Mouse (Mus musculus): Measurements from ENCODE around the gene Olfr1058. TPM values are rescaled to one million over a fixed set of nuclear protein-coding genes. Genes with fewer than 3 reads are reported as not detected.
"Not testable (repeated sequence)": the region's sequence is repeated elsewhere in the genome, so short reads cannot be mapped to it uniquely, and the experiment has no call there.

The Olfr1058 gene
- polyA plus RNA-seq (2015; fragmentation: Nextera tagmentation; extraction: Ambion mirVana): not detected in 2 replicates

- H3K4me2 ChIP-seq; H3K27me3 ChIP-seq; H3K27ac ChIP-seq (replicated peaks); H3K9ac ChIP-seq; H3K9me3 ChIP-seq; ATAC-seq (ENCODE audit: low read depth); H3K36me3 ChIP-seq; H3K4me1 ChIP-seq (replicated peaks); H3K4me3 ChIP-seq: not testable (repeated sequence)
Measured at GRCm38 (mm10) chr2:86388461-86388860, at the start of gene Olfr1058. TSS of gene Olfr1058 (minus strand) at chr2:86388561.

- H3K9ac ChIP-seq; H3K4me2 ChIP-seq; H3K4me1 ChIP-seq (replicated peaks); ATAC-seq (ENCODE audit: low read depth); H3K9me3 ChIP-seq; H3K27me3 ChIP-seq; H3K27ac ChIP-seq (replicated peaks); H3K36me3 ChIP-seq; H3K4me3 ChIP-seq: not testable (repeated sequence)
- 88% methylated on average over 8 of the region's 8 CpGs for WGBS
Measured at GRCm38 (mm10) chr2:86428511-86428910, 40.1 kb upstream of the Olfr1058 start.

GRCm38 (mm10) chr2:86426649-86427048 lies 38.3 kb upstream of the Olfr1058 start, which contains the start of gene Olfr1062:
TSS of gene Olfr1062 (minus strand) at chr2:86426749.
- not testable (repeated sequence) for ATAC-seq (ENCODE audit: low read depth); H3K9me3 ChIP-seq; H3K27me3 ChIP-seq; H3K27ac ChIP-seq (replicated peaks); H3K4me1 ChIP-seq (replicated peaks); H3K4me2 ChIP-seq; H3K9ac ChIP-seq; H3K4me3 ChIP-seq; H3K36me3 ChIP-seq

- Histone ChIP-seq H3K4me1 (replicated peaks) (no peaks in the 10 kb centered on the region), H3K4me2 (no peak within 1 kb of the TSS), H3K36me3 (no peaks in the 10 kb centered on the region), H3K27ac (replicated peaks) (no peak within 1 kb of the TSS), H3K27me3 (no peaks in the 10 kb centered on the region), H3K4me3 (no peak within 1 kb of the TSS), H3K9me3 (no peaks in the 10 kb centered on the region), H3K9ac (no peak within 1 kb of the TSS)
- WGBS: 81% methylated on average over 1 of the region's 1 CpGs
- ATAC-seq (ENCODE audit: low read depth): no peak
Measured at GRCm38 (mm10) chr2:86413950-86414349, 25.6 kb upstream of the Olfr1058 start, which contains the start of gene Olfr1061. TSS of gene Olfr1061 (minus strand) at chr2:86414050.

GRCm38 (mm10) chr2:86395114-86395513 lies 6.8 kb upstream of the Olfr1058 start:
- H3K9ac ChIP-seq: no peak overlapping the region
- WGBS: 89% methylated on average over 2 of the region's 2 CpGs
- no peaks in the 10 kb centered on the region for H3K4me1 ChIP-seq (replicated peaks)
- no peaks in the 10 kb centered on the region for H3K36me3 ChIP-seq
- H3K9me3 ChIP-seq: no peaks in the 10 kb centered on the region
- ATAC-seq (ENCODE audit: low read depth): no peak
- no peak overlapping the region for H3K27ac ChIP-seq (replicated peaks)
- no peaks in the 10 kb centered on the region for H3K27me3 ChIP-seq
- no peak overlapping the region for H3K4me2 ChIP-seq
- H3K4me3 ChIP-seq: no peak overlapping the region

GRCm38 (mm10) chr2:86378293-86378692 lies 10.1 kb downstream of the Olfr1058 start, which contains the start of gene Olfr1057:
TSS of gene Olfr1057 (minus strand) at chr2:86378393.
- H3K4me1 ChIP-seq (replicated peaks): no peaks in the 10 kb centered on the region
- no peak within 1 kb of the TSS for H3K27ac ChIP-seq (replicated peaks)
- ATAC-seq (ENCODE audit: low read depth): no peak
- H3K9me3 ChIP-seq: no peaks in the 10 kb centered on the region
- no peaks in the 10 kb centered on the region for H3K36me3 ChIP-seq
- no peak within 1 kb of the TSS for H3K9ac ChIP-seq
- H3K4me2 ChIP-seq: no peak within 1 kb of the TSS
- H3K27me3 ChIP-seq: no peaks in the 10 kb centered on the region
- H3K4me3 ChIP-seq: no peak within 1 kb of the TSS

- 100% methylated on average over 1 of the region's 6 CpGs for WGBS
- not testable (repeated sequence) for H3K9ac ChIP-seq; H3K4me1 ChIP-seq (replicated peaks); H3K9me3 ChIP-seq; H3K36me3 ChIP-seq; H3K4me3 ChIP-seq; H3K27ac ChIP-seq (replicated peaks); H3K4me2 ChIP-seq; ATAC-seq (ENCODE audit: low read depth); H3K27me3 ChIP-seq
Measured at GRCm38 (mm10) chr2:86366342-86366741, 22.0 kb downstream of the Olfr1058 start.

GRCm38 (mm10) chr2:86362369-86362768 lies 26.0 kb downstream of the Olfr1058 start, which contains the start of gene Olfr1056:
TSS of gene Olfr1056 (minus strand) at chr2:86362469.
- Histone ChIP-seq H3K27ac (replicated peaks) (no peak within 1 kb of the TSS), H3K4me1 (replicated peaks) (no peaks in the 10 kb centered on the region), H3K9ac (no peak within 1 kb of the TSS), H3K4me3 (no peak within 1 kb of the TSS), H3K4me2 (no peak within 1 kb of the TSS), H3K36me3 (no peaks in the 10 kb centered on the region), H3K9me3 (no peaks in the 10 kb centered on the region), H3K27me3 (no peaks in the 10 kb centered on the region)
- ATAC-seq (ENCODE audit: low read depth): no peak

GRCm38 (mm10) chr2:86351751-86352150 lies 36.6 kb downstream of the Olfr1058 start:
- ATAC-seq (ENCODE audit: low read depth); H3K9ac ChIP-seq; H3K4me1 ChIP-seq (replicated peaks); H3K4me2 ChIP-seq; H3K27me3 ChIP-seq; H3K4me3 ChIP-seq; H3K9me3 ChIP-seq; H3K36me3 ChIP-seq; H3K27ac ChIP-seq (replicated peaks): not testable (repeated sequence)
- 89% methylated on average over 1 of the region's 1 CpGs for WGBS

GRCm38 (mm10) chr2:86350184-86350583 lies 38.2 kb downstream of the Olfr1058 start, which contains the start of gene Olfr1055:
TSS of gene Olfr1055 (minus strand) at chr2:86350284.
- H3K4me1 ChIP-seq (replicated peaks): no peaks in the 10 kb centered on the region
- no peak within 1 kb of the TSS for H3K9ac ChIP-seq
- ATAC-seq (ENCODE audit: low read depth): no peak
- H3K4me2 ChIP-seq: no peak within 1 kb of the TSS
- 92% methylated on average over 5 of the region's 5 CpGs for WGBS
- no peak within 1 kb of the TSS for H3K4me3 ChIP-seq
- H3K27me3 ChIP-seq: no peaks in the 10 kb centered on the region
- no peaks in the 10 kb centered on the region for H3K9me3 ChIP-seq
- no peak within 1 kb of the TSS for H3K27ac ChIP-seq (replicated peaks)
- H3K36me3 ChIP-seq: no peaks in the 10 kb centered on the region

- ATAC-seq (ENCODE audit: low read depth): no peak
- WGBS: 86% methylated on average over 3 of the region's 3 CpGs
Measured at GRCm38 (mm10) chr2:86335333-86335732, 53.0 kb downstream of the Olfr1058 start, which contains the start of gene Olfr1054. TSS of gene Olfr1054 (minus strand) at chr2:86335433.

More at GRCm38 (mm10) chr2:86335333-86335732, 53.0 kb downstream of the Olfr1058 start, which contains the start of gene Olfr1054:
- no peak within 1 kb of the TSS for H3K4me2 ChIP-seq
- no peaks in the 10 kb centered on the region for H3K4me1 ChIP-seq (replicated peaks)
- no peaks in the 10 kb centered on the region for H3K9me3 ChIP-seq
- H3K27me3 ChIP-seq: no peaks in the 10 kb centered on the region
- H3K27ac ChIP-seq (replicated peaks): no peak within 1 kb of the TSS
- H3K4me3 ChIP-seq: no peak within 1 kb of the TSS
- no peaks in the 10 kb centered on the region for H3K36me3 ChIP-seq
- H3K9ac ChIP-seq: no peak within 1 kb of the TSS

All from neural tube, embryonic 13.5 days (tissue).